Comparison of ENCODE assay signal across 32 mouse cellular contexts in genomic region chrX:20853794-20854193, GRCm38 (mm10). TPM values are rescaled to one million over a fixed set of nuclear protein-coding genes. Genes with fewer than 3 reads are reported as not detected.
"Had no signal": no experiment of that assay in that cellular context is flagged by ENCODE, and none has a peak within 500 bp of the region (broad histone marks: within the 10 kb centered on the region; RNA-seq: fewer than 3 reads in every experiment).

No protein-coding gene starts in this region.

- H3K27ac ChIP-seq: limb, embryonic 10.5 days; limb, embryonic 12.5 days; limb, embryonic 13.5 days; limb, embryonic 15.5 days; liver, embryonic 12.5 days; liver, embryonic 13.5 days; liver, embryonic 14.5 days; liver, embryonic 15.5 days; lung, embryonic 15.5 days; macrophage; midbrain, embryonic 10.5 days; midbrain, embryonic 12.5 days; midbrain, embryonic 13.5 days; midbrain, embryonic 15.5 days; neural tube, embryonic 12.5 days had no signal

- H3K4me1 ChIP-seq: limb, embryonic 10.5 days; limb, embryonic 13.5 days; limb, embryonic 15.5 days; lung, embryonic 15.5 days; neural tube, embryonic 12.5 days had no signal

- H3K4me3 ChIP-seq: limb, embryonic 10.5 days; limb, embryonic 12.5 days; limb, embryonic 13.5 days; limb, embryonic 15.5 days; liver, embryonic 12.5 days; liver, embryonic 13.5 days; liver, embryonic 15.5 days; lung, embryonic 15.5 days; megakaryocyte, embryonic 14.5 days; midbrain, embryonic 10.5 days; midbrain, embryonic 12.5 days; midbrain, embryonic 13.5 days; midbrain, embryonic 15.5 days; myocyte; neural tube, embryonic 12.5 days had no signal

- DNase-seq: left cerebral cortex, postnatal 4 days; liver; liver, embryonic 13.5 days; liver, postnatal 0 days; lung, adult 18-20 months; lung, adult 2 months; lung, embryonic 14.5 days; lung, postnatal 10 days; lung, postnatal 14 days; lung, postnatal 36 days; lung, postnatal 4 days; midbrain, embryonic 14.5 days had no signal

RNA-seq across cellular contexts. Expression of gene Timp1, which starts 16.2 kb away (rescaled TPM):
- total RNA-seq: liver, adult 2 months; megakaryocyte progenitor cell, adult 5-6 weeks; megakaryocyte-erythroid progenitor cell, adult 5-6 weeks; monocyte, adult 5-6 weeks had no signal
